ENCODE assay signal across 22 mouse cellular contexts in the genomic region with DNA sequence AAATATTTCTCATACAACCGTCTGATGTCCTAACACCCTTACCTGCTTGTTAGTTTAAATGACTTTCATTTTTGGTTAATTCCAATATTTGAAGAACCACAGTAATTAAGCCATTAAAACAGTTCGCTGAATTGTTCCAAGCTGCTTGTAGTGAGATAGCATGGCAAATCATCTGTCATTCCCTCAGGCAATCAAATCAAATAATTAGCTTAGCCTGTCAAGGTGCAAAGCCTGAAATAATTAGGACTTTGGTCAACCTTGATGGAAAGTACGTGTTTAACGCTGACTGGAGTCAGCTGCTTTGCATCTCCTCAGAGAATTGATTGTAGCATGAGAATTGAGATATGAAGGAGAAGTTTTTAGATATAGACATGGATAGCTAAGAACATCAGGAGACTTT.
DNase-seq lines count a peak whose midpoint lies in the region; ATAC-seq and TF ChIP-seq lines count a peak whose summit lies in the region.
"Had no signal": no experiment of that assay in that cellular context is flagged by ENCODE, and none has a peak within 500 bp of the region (broad histone marks: within the 10 kb centered on the region; RNA-seq: fewer than 3 reads in every experiment).

No protein-coding gene starts in this region.

- TF ChIP-seq CTCF in brain, embryonic 14.5 days (IDR thresholded peaks at IDR 0.05; ENCODE audit: borderline replicate concordance, extremely low read depth, insufficient read depth, insufficient read length), result no peak

- peak; percentile 22 for DNase-seq in midbrain, embryonic 14.5 days
- peak; percentile 60 for DNase-seq in brain, embryonic 14.5 days (ENCODE audit: low read depth)
- DNase-seq: adrenal gland, adult 8-10 months; adrenal gland, postnatal 14 days; adrenal gland, postnatal 36 days; B cell, adult 2 months; cerebellum, adult 11-12 months; cerebellum, adult 9-10 months; cerebellum, postnatal 25 days; forebrain, postnatal 0 days had no signal

- WGBS in hindbrain, embryonic 16.5 days, result 63% methylated on average over 4 of the region's 4 CpGs
- 80% methylated on average over 4 of the region's 4 CpGs for WGBS in hindbrain, embryonic 12.5 days
- WGBS in midbrain, embryonic 14.5 days, result 59% methylated on average over 4 of the region's 4 CpGs
- 66% methylated on average over 4 of the region's 4 CpGs for WGBS in midbrain, embryonic 16.5 days

- no peak overlapping the region for H3K4me2 ChIP-seq in hindbrain, embryonic 16.5 days (ENCODE audit: low read length)
- no peak overlapping the region for H3K4me2 ChIP-seq in hindbrain, embryonic 12.5 days (replicated peaks)
- H3K4me2 ChIP-seq in midbrain, embryonic 14.5 days (ENCODE audit: low read length), result no peak overlapping the region
- no peak overlapping the region for H3K4me2 ChIP-seq in midbrain, embryonic 16.5 days (ENCODE audit: low read length)
- H3K4me2 ChIP-seq: embryonic facial prominence, embryonic 12.5 days; forebrain, embryonic 13.5 days; forebrain, embryonic 15.5 days had no signal

- H3K4me1 ChIP-seq in hindbrain, embryonic 16.5 days (ENCODE audit: control insufficient read depth, insufficient read depth, low read depth, low read length), result no peaks in the 10 kb centered on the region
- no peaks in the 10 kb centered on the region for H3K4me1 ChIP-seq in hindbrain, embryonic 12.5 days
- no peaks in the 10 kb centered on the region for H3K4me1 ChIP-seq in midbrain, embryonic 14.5 days (ENCODE audit: control insufficient read depth, insufficient read depth, low read length)
- H3K4me1 ChIP-seq in midbrain, embryonic 16.5 days (ENCODE audit: control insufficient read depth, insufficient read depth, low read length), result no peaks in the 10 kb centered on the region
- H3K4me1 ChIP-seq: embryonic facial prominence, embryonic 12.5 days; forebrain, embryonic 13.5 days; forebrain, embryonic 15.5 days had no signal

- 0 out of 2 replicates have a peak, but pooled peaks have one; percentile 54 for ATAC-seq in hindbrain, embryonic 16.5 days
- ATAC-seq in hindbrain, embryonic 12.5 days (ENCODE audit: low FRiP score), result no peak
- ATAC-seq in midbrain, embryonic 14.5 days (ENCODE audit: low FRiP score, low TSS enrichment), result no peak
- ATAC-seq in midbrain, embryonic 16.5 days, result no peak; the same call in 1 of the 2 replicates
- ATAC-seq: activated CD4-positive, CD25-positive, alpha-beta regulatory T cell, adult 4 months; CD4-positive, CD25-positive, alpha-beta regulatory T cell, adult 4 months; forebrain, embryonic 13.5 days; forebrain, embryonic 15.5 days; Patski had no signal

- no peaks in the 10 kb centered on the region for H3K9me3 ChIP-seq in hindbrain, embryonic 16.5 days (ENCODE audit: control insufficient read depth, low read length)
- H3K9me3 ChIP-seq in hindbrain, embryonic 12.5 days (replicated peaks), result no peaks in the 10 kb centered on the region
- H3K9me3 ChIP-seq in midbrain, embryonic 14.5 days (ENCODE audit: control insufficient read depth, low read length), result no peaks in the 10 kb centered on the region
- H3K9me3 ChIP-seq in midbrain, embryonic 16.5 days (replicated peaks; ENCODE audit: control insufficient read depth, low read length, poor library complexity, severe bottlenecking), result no peaks in the 10 kb centered on the region
- H3K9me3 ChIP-seq: embryonic facial prominence, embryonic 10.5 days; embryonic facial prominence, embryonic 12.5 days; forebrain, embryonic 13.5 days; forebrain, embryonic 15.5 days had no signal

- no peak overlapping the region for H3K9ac ChIP-seq in hindbrain, embryonic 16.5 days (ENCODE audit: low read depth, low read length)
- no peak overlapping the region for H3K9ac ChIP-seq in hindbrain, embryonic 12.5 days
- H3K9ac ChIP-seq in midbrain, embryonic 14.5 days (replicated peaks; ENCODE audit: low read length), result no peak overlapping the region
- no peak overlapping the region for H3K9ac ChIP-seq in midbrain, embryonic 16.5 days (ENCODE audit: low read depth, low read length)
- H3K9ac ChIP-seq: embryonic facial prominence, embryonic 12.5 days; forebrain, embryonic 13.5 days; forebrain, embryonic 15.5 days; forebrain, postnatal 0 days had no signal

- H3K36me3 ChIP-seq in hindbrain, embryonic 16.5 days (ENCODE audit: control insufficient read depth, insufficient read depth, low read length), result no peaks in the 10 kb centered on the region
- no peaks in the 10 kb centered on the region for H3K36me3 ChIP-seq in hindbrain, embryonic 12.5 days
- no peaks in the 10 kb centered on the region for H3K36me3 ChIP-seq in midbrain, embryonic 14.5 days (ENCODE audit: control insufficient read depth, insufficient read depth, low read length)
- H3K36me3 ChIP-seq in midbrain, embryonic 16.5 days (ENCODE audit: control insufficient read depth, insufficient read depth, low read length), result no peaks in the 10 kb centered on the region
- H3K36me3 ChIP-seq: embryonic facial prominence, embryonic 10.5 days; embryonic facial prominence, embryonic 12.5 days; forebrain, embryonic 15.5 days; G1E had no signal

- no peak overlapping the region for H3K4me3 ChIP-seq in hindbrain, embryonic 16.5 days (ENCODE audit: low read length)
- no peak overlapping the region for H3K4me3 ChIP-seq in hindbrain, embryonic 12.5 days
- no peak overlapping the region for H3K4me3 ChIP-seq in midbrain, embryonic 14.5 days (replicated peaks; ENCODE audit: low read depth, low read length)
- no peak overlapping the region for H3K4me3 ChIP-seq in midbrain, embryonic 16.5 days (ENCODE audit: low read depth, low read length)
- H3K4me3 ChIP-seq: embryonic facial prominence, embryonic 10.5 days; embryonic facial prominence, embryonic 12.5 days; forebrain, embryonic 13.5 days; forebrain, embryonic 15.5 days had no signal

- H3K27me3 ChIP-seq in hindbrain, embryonic 16.5 days (replicated peaks; ENCODE audit: control insufficient read depth, insufficient read depth, low read length), result no peaks in the 10 kb centered on the region
- no peaks in the 10 kb centered on the region for H3K27me3 ChIP-seq in hindbrain, embryonic 12.5 days
- H3K27me3 ChIP-seq in midbrain, embryonic 14.5 days (ENCODE audit: control insufficient read depth, insufficient read depth, low read length), result no peaks in the 10 kb centered on the region
- no peaks in the 10 kb centered on the region for H3K27me3 ChIP-seq in midbrain, embryonic 16.5 days (ENCODE audit: control insufficient read depth, insufficient read depth, low read depth, low read length)
- H3K27me3 ChIP-seq: CH12.LX; embryonic facial prominence, embryonic 12.5 days; forebrain, embryonic 13.5 days; forebrain, embryonic 15.5 days had no signal

- TF ChIP-seq POLR2A in brain, embryonic 14.5 days (IDR thresholded peaks at IDR 0.05; ENCODE audit: borderline replicate concordance, extremely low read depth, insufficient read depth, insufficient read length, poor library complexity, severe bottlenecking), result no peak

- H3K27ac ChIP-seq in hindbrain, embryonic 16.5 days (ENCODE audit: low read depth, low read length), result no peak overlapping the region
- H3K27ac ChIP-seq in hindbrain, embryonic 12.5 days, result no peak overlapping the region
- no peak overlapping the region for H3K27ac ChIP-seq in midbrain, embryonic 14.5 days (replicated peaks; ENCODE audit: low read depth, low read length)
- no peak overlapping the region for H3K27ac ChIP-seq in midbrain, embryonic 16.5 days (ENCODE audit: low read length)
- H3K27ac ChIP-seq: embryonic facial prominence, embryonic 10.5 days; embryonic facial prominence, embryonic 12.5 days; forebrain, embryonic 13.5 days; forebrain, embryonic 15.5 days had no signal
